Mouse (Mus musculus) CH12F3 (cell line): Measurements from ENCODE around the gene Poln.

Experiments used
- in situ Hi-C: fragments of 300-500 bp; cut with MboI; formaldehyde crosslinking; loops from 2 replicates; pipeline ENCODE4 v1.14.3; 2020; ENCODE audit warnings: low sequenced_read_pairs

Gene Poln

DNA sequence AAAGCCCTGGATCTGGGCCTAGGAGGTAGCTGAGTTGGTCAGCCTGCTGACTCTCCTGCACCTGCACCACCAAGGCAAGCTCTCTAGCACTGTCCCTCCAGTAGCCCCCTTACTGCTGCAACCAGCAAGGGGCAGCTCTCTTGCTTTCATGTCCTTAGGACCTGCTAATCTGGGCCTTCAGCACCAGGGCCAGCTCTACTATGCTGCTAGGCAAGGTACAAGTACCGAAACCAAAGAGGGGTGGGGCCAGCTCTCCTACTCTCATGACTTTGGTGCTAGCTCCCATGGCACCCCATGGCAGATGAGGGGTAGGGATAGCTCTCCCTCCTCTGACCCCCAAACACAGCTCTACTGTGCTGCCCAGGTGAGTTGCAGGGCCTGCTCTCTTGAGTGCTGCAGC, 45.1 kb downstream of the Poln start:
- in situ Hi-C loops = no loop called here

- in situ Hi-C loops = no loop called here
Observed at GRCm38 (mm10) chr5:34119121-34119856, 50.0 kb downstream of the Poln start.

DNA sequence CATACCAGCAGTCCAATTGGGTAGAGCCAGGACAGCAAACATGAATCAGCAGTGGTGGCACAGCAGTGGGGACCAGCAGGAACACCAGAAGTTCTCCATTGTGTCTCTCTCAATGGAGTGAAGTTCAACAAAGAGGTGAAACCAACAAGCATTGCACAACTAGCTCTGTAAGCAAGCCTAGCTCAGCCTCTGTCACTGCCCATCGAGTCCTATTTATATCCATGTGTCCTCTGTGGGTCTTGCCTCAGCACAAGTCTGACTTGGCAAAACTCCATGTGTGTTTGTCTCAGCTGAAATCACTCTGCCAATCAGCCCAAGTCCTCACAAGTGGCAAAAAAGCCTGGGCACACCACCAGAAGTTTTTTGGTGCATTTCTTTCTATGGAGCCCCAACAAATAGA, 63.6 kb downstream of the Poln start:
- in situ Hi-C loops = no loop called here

- in situ Hi-C loops = no loop called here
Observed at GRCm38 (mm10) chr5:34097333-34097732, 71.9 kb downstream of the Poln start.

- in situ Hi-C loops = no loop called here
Observed at GRCm38 (mm10) chr5:34093021-34093420, 76.2 kb downstream of the Poln start.

- in situ Hi-C loops = no loop called here
Observed at GRCm38 (mm10) chr5:34032520-34032919, 136.7 kb downstream of the Poln start.

DNA sequence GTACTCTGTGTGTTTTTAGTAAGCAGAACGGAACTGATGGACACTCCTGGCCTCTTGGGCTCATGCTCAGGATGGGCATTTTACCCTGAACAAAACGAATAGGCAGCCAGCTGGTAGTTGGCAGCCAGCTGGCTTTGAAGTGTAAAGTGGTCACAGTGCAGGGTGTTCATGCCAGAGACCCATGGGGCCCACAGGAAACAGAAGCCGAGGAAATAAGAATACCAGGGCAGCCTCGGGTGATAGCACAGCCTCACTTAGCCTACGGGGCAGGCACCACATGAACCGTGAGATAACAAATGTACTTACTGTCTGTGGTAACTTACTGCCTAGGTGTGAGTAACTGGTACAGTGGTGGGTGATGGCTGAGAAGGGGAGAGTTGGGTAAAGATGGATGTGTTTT, 138.2 kb downstream of the Poln start:
- in situ Hi-C loops = no loop called here

GRCm38 (mm10) chr5:34030101-34030500, 139.1 kb downstream of the Poln start:
- in situ Hi-C loops = no loop called here

GRCm38 (mm10) chr5:34018968-34019367, 150.3 kb downstream of the Poln start:
- in situ Hi-C loops = no loop called here

GRCm38 (mm10) chr5:34014652-34015051, 154.6 kb downstream of the Poln start:
- in situ Hi-C loops = no loop called here

GRCm38 (mm10) chr5:34007392-34007941, 161.8 kb downstream of the Poln start:
- in situ Hi-C loops = no loop called here

- in situ Hi-C loops = no loop called here
Observed at GRCm38 (mm10) chr5:34006832-34007231, 162.4 kb downstream of the Poln start.

DNA sequence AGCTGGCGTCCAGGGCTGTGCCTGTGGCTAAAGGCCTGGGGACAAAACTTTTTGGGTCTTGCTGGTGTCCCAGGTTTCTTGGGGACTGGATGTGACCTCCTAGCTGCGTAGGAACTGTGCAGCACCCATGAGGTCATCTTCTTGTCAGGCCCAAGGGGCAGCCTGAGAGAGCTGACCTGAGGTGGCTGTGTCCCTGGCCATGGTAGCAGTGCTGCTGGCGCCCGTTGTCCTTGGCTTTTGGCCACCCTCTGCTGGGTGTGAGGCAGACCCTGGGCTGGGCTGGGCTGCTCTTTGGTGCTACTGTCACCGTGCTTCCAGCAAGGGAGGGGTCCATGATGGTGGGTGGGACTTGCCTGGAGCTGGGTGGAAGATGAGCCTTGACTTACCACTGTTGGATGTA, 164.6 kb downstream of the Poln start:
- in situ Hi-C loops = no loop called here

DNA sequence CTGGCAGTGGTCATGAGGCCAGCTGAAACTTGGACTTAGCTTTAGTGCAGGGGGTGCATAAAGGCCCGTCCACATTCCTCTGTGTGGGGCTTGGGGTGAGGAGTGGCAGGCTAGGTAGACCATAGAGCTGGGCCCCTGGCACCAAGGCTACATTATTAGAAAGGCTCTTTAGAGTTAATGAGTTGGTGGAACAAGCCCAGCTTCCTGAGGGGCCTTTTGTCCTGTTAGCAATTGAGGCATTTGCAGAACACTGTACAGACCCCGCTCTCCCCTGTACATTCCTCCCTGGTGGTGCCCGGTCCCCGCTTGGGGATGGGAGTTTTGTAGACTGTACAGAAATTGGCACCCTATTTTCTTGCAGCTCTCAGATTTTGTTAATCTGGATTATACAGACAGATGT, 166.6 kb downstream of the Poln start:
- in situ Hi-C loops = no loop called here

DNA sequence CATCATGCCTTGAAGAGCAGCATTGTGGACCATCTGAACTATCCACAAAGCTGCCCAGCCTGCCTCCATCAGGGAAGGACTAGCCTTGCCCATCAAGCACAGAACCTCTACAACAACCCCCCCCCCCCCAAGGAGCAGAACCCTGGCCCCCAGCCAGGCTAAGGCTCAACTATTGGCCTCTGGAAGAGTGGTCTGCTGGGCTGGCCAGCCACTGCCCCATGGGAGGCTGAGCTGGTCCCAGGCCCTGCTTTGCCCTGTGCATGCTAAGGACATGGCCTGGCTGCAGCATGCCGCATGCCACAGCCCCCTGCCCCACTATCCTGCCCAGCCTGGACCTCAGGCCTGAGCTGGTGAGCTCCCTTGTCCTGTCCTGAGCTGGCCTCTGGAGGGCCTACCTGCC, 167.8 kb downstream of the Poln start:
- in situ Hi-C loops = no loop called here

DNA sequence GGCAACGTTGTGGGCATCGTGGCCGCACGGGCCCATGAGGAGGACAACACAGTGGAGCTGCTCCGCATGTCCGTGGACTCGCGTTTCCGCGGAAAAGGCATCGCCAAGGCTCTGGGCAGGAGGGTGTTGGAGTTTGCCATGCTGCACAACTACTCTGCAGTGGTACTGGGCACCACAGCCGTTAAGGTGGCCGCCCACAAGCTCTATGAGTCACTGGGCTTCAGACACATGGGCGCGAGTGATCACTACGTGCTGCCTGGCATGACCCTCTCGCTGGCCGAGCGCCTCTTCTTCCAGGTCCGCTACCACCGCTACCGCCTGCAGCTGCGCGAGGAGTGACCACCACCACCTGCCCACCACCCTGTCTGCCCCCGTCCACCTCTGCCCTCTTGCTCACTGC, 168.4 kb downstream of the Poln start:
- in situ Hi-C loops = no loop called here

DNA sequence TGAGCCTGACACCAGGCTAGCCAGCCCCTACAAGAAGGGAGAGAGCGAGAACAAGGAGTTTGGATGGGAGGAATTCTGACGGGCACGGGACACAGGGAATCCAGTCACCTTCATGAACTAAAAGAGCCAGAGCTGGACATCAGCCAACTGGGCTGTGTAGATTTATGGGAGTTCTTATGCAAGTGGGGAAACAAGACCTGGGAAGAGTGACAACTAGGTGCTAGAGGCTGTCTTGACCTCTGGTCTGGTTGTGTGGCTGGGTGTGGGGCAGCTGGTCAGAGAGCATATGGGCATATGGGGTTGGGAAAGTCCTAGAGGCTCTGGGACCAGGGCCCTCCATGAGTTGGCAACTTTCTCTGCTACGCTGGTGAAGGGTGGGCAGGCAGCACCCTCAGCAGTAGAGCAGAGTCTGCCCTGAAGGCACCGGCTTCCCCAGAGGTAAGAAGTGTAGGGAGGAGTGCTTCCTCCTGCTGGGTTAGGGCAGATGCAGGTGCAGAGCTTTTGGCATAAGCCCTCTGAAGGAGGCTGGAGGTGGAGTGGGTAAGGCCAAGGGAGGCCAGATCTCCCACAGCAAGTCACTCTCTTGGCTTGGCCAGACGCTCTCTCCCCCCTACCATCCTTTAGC, 169.7 kb downstream of the Poln start:
- in situ Hi-C loops = no loop called here

- in situ Hi-C loops = no loop called here
Observed at GRCm38 (mm10) chr5:33998505-33998877, 170.8 kb downstream of the Poln start.

GRCm38 (mm10) chr5:33997829-33998504, 171.3 kb downstream of the Poln start:
- in situ Hi-C loops = no loop called here

- in situ Hi-C loops = no loop called here
Observed at GRCm38 (mm10) chr5:33997051-33997741, 172.1 kb downstream of the Poln start.

DNA sequence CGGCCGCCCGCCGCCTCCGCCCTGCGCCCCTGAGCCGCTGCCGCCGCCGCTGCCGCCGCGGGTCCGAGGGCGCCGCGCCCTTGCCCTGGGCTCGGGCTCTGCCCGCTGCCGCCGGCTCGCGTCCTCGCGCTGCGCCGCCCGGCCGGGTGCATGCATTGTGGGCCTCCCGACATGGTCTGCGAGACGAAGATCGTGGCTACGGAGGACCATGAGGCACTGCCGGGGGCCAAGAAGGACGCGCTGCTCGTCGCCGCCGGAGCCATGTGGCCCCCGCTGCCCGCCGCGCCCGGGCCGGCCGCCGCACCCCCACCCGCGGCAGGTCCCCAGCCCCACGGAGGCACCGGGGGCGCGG, 172.6 kb downstream of the Poln start:
- in situ Hi-C loops = no loop called here
